Mouse (Mus musculus) lung, postnatal 0 days (tissue): Measurements from ENCODE around the gene Draxin.

Source experiments
- CTCF ChIP-seq: IDR thresholded peaks from 2 replicates; pipeline ENCODE4 v1.5.1; 2016; ENCODE audit warnings: antibody characterized with exemption, mild to moderate bottlenecking
- EP300 ChIP-seq: IDR thresholded peaks from 2 replicates; pipeline ENCODE4 v1.6.1; 2016; ENCODE audit warnings: antibody characterized with exemption, mild to moderate bottlenecking, control low read depth

DNA sequence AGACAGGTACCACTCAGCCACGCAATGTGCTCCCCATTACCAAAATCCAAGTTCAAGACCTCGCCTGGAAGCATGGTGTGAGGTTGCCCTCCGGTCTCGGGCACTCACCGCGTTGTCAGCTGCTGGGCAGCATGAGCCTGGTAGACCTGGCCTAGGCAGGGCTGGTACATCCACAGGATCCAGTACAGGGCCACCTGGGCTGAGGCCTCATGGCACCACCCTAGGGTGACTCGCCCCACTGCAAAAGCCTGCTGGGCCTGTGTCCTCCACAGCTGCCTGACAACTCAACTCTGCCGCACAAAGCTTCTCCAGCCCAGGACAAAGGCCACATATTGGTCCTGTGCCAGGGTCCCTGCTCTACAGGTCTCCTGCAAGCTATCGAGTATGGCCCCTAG lies 69.4 kb downstream of the Draxin start:
- TF ChIP-seq CTCF, result no peak
- TF ChIP-seq EP300, result no peak
